Mouse (Mus musculus) megakaryocyte, embryonic 14.5 days (primary cell): ENCODE data around the gene Ssh2.

Experiments used
- FLI1 ChIP-seq: IDR thresholded peaks from 2 replicates; pipeline ENCODE4 v1.6.1; 2012; ENCODE audit warnings: low read length, inconsistent platforms, mixed read lengths
- GATA1 ChIP-seq: IDR thresholded peaks from 3 replicates; pipeline ENCODE4 v1.6.1; 2012; ENCODE audit warnings: mixed read lengths, low read length, inconsistent platforms, borderline replicate concordance

DNA sequence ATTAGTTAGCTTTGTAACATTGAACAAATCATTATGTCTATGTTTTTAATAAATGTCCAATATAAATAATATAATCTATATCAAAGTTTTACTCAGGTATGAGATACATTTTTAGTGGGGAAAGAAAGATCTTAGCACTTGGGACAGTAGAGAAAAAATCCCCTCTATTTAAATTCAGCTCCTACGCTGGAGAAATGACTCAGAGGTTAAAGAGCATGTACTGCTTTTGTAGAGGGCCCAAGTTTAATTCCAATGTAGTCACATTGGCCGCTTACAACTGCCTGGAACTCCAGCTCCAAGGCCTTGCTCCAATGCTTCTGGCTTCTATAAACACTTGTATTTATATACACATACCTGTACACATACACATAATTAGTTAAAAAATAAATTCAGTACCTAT lies 36.7 kb downstream of the Ssh2 start:
- TF ChIP-seq GATA1 (no peak), FLI1 (no peak)
